Comparison of ENCODE assay signal across 23 mouse cellular contexts in genomic region chr4:133300421-133300820, GRCm38 (mm10). TPM values are rescaled to one million over a fixed set of nuclear protein-coding genes. Genes with fewer than 3 reads are reported as not detected.
DNase-seq lines count a peak whose midpoint lies in the region; ATAC-seq and TF ChIP-seq lines count a peak whose summit lies in the region.
"Had no signal": no experiment of that assay in that cellular context is flagged by ENCODE, and none has a peak within 500 bp of the region (broad histone marks: within the 10 kb centered on the region; RNA-seq: fewer than 3 reads in every experiment).

No protein-coding gene starts in this region.

- H3K27ac ChIP-seq in hindbrain, embryonic 15.5 days (replicated peaks): peak overlapping the region; percentile 79
- H3K27ac ChIP-seq in hindbrain, embryonic 12.5 days: no peak overlapping the region
- H3K27ac ChIP-seq in forebrain, embryonic 16.5 days (ENCODE audit: low read length): peak overlapping the region; percentile 94
- H3K27ac ChIP-seq: embryonic facial prominence, embryonic 12.5 days; heart, adult 2 months; heart, embryonic 15.5 days; limb, embryonic 15.5 days; liver, embryonic 15.5 days; macrophage; midbrain, embryonic 10.5 days; neural tube, embryonic 12.5 days had no signal

- peak; percentile 75 to 83 for DNase-seq in cerebellum, postnatal 10 days
- no peak for DNase-seq in cerebellum, postnatal 25 days
- DNase-seq in brain, embryonic 14.5 days (ENCODE audit: low read depth): peak; percentile 20
- DNase-seq in gastrocnemius, postnatal 4 days (ENCODE audit: low spot score in 2 of 2): no peak
- DNase-seq: gastrocnemius, postnatal 10 days; heart, adult 2 months; heart, postnatal 4 days; kidney, postnatal 4 days; spleen, adult 18-20 months; thymus, postnatal 36 days had no signal

- no peak for TF ChIP-seq POLR2A in brain, embryonic 14.5 days (IDR thresholded peaks at IDR 0.05; ENCODE audit: borderline replicate concordance, extremely low read depth, insufficient read depth, insufficient read length, poor library complexity, severe bottlenecking)

- no peak for ATAC-seq in hindbrain, embryonic 15.5 days (ENCODE audit: low FRiP score, low read depth)
- ATAC-seq in hindbrain, embryonic 12.5 days (ENCODE audit: low FRiP score): no peak
- ATAC-seq in forebrain, embryonic 16.5 days: no peak
- ATAC-seq: intestine, embryonic 16.5 days had no signal

- H3K9ac ChIP-seq in hindbrain, embryonic 15.5 days: no peak overlapping the region
- no peak overlapping the region for H3K9ac ChIP-seq in hindbrain, embryonic 12.5 days
- H3K9ac ChIP-seq in forebrain, embryonic 16.5 days (replicated peaks; ENCODE audit: low read depth, low read length): 0 out of 2 replicates have a peak overlapping the region, but pooled peaks have one; percentile 1
- H3K9ac ChIP-seq: embryonic facial prominence, embryonic 12.5 days; heart, embryonic 15.5 days; limb, embryonic 15.5 days; liver, embryonic 15.5 days; neural tube, embryonic 12.5 days had no signal

- no peaks in the 10 kb centered on the region for H3K27me3 ChIP-seq in hindbrain, embryonic 15.5 days
- no peaks in the 10 kb centered on the region for H3K27me3 ChIP-seq in hindbrain, embryonic 12.5 days
- H3K27me3 ChIP-seq in forebrain, embryonic 16.5 days (replicated peaks; ENCODE audit: control insufficient read depth, insufficient read depth, low read length): no peaks in the 10 kb centered on the region
- H3K27me3 ChIP-seq: CH12.LX; embryonic facial prominence, embryonic 12.5 days; heart, embryonic 15.5 days; limb, embryonic 15.5 days; liver, embryonic 15.5 days; neural tube, embryonic 12.5 days had no signal

- 71% methylated on average over 11 of the region's 11 CpGs for WGBS in hindbrain, embryonic 15.5 days
- 92% methylated on average over 11 of the region's 11 CpGs for WGBS in hindbrain, embryonic 12.5 days
- 86% methylated on average over 11 of the region's 11 CpGs for WGBS in forebrain, embryonic 16.5 days

- H3K4me2 ChIP-seq in hindbrain, embryonic 15.5 days: no peak overlapping the region
- H3K4me2 ChIP-seq in hindbrain, embryonic 12.5 days (replicated peaks): no peak overlapping the region
- no peak overlapping the region for H3K4me2 ChIP-seq in forebrain, embryonic 16.5 days (ENCODE audit: low read length)
- H3K4me2 ChIP-seq: embryonic facial prominence, embryonic 12.5 days; heart, embryonic 15.5 days; limb, embryonic 15.5 days; liver, embryonic 15.5 days; neural tube, embryonic 12.5 days had no signal

- H3K36me3 ChIP-seq in hindbrain, embryonic 15.5 days: peaks cover 35% of the 10 kb centered on the region
- peaks cover 49% of the 10 kb centered on the region for H3K36me3 ChIP-seq in hindbrain, embryonic 12.5 days
- 0 out of 2 replicates have a peak, but pooled peaks cover 5% of the 10 kb centered on the region for H3K36me3 ChIP-seq in forebrain, embryonic 16.5 days (ENCODE audit: control insufficient read depth, insufficient read depth)

- TF ChIP-seq CTCF in brain, embryonic 14.5 days (IDR thresholded peaks at IDR 0.05; ENCODE audit: borderline replicate concordance, extremely low read depth, insufficient read depth, insufficient read length): no peak

- no peaks in the 10 kb centered on the region for H3K9me3 ChIP-seq in hindbrain, embryonic 15.5 days
- no peaks in the 10 kb centered on the region for H3K9me3 ChIP-seq in hindbrain, embryonic 12.5 days (replicated peaks)
- no peaks in the 10 kb centered on the region for H3K9me3 ChIP-seq in forebrain, embryonic 16.5 days (ENCODE audit: control insufficient read depth, low read length)
- H3K9me3 ChIP-seq: embryonic facial prominence, embryonic 12.5 days; heart, embryonic 15.5 days; limb, embryonic 15.5 days; liver, embryonic 15.5 days; midbrain, embryonic 10.5 days; neural tube, embryonic 12.5 days had no signal

- no peak overlapping the region for H3K4me3 ChIP-seq in hindbrain, embryonic 15.5 days
- no peak overlapping the region for H3K4me3 ChIP-seq in hindbrain, embryonic 12.5 days
- H3K4me3 ChIP-seq in forebrain, embryonic 16.5 days (replicated peaks; ENCODE audit: low read length): no peak overlapping the region
- H3K4me3 ChIP-seq: embryonic facial prominence, embryonic 12.5 days; erythroblast, embryonic 14.5 days; heart, adult 2 months; heart, embryonic 15.5 days; limb, embryonic 15.5 days; liver, embryonic 15.5 days; midbrain, embryonic 10.5 days; neural tube, embryonic 12.5 days had no signal

- H3K4me1 ChIP-seq in hindbrain, embryonic 15.5 days (replicated peaks): peaks cover 35% of the 10 kb centered on the region
- peaks cover 33% of the 10 kb centered on the region for H3K4me1 ChIP-seq in hindbrain, embryonic 12.5 days
- peaks cover 41% of the 10 kb centered on the region for H3K4me1 ChIP-seq in forebrain, embryonic 16.5 days (replicated peaks; ENCODE audit: control insufficient read depth, insufficient read depth, low read length)
- H3K4me1 ChIP-seq: liver, embryonic 15.5 days had no signal

RNA-seq across cellular contexts. Expression of gene Tmem222, which starts 22.8 kb away (rescaled TPM):
- 109 and 121 TPM in 2 replicates for polyA plus RNA-seq in hindbrain, embryonic 15.5 days (2015; fragmentation: Nextera tagmentation; extraction: Ambion mirVana)
- 75.7 and 77.7 TPM in 2 replicates for polyA plus RNA-seq in hindbrain, embryonic 12.5 days (2016; fragmentation: Nextera tagmentation; extraction: Ambion mirVana)
- polyA plus RNA-seq in brain, embryonic 14.5 days (2012; rRNA removed): 120 and 154 TPM in 2 replicates
- 112 and 124 TPM in 2 replicates for polyA plus RNA-seq in forebrain, embryonic 16.5 days (2015; fragmentation: Nextera tagmentation; extraction: Ambion mirVana)
- total RNA-seq in gastrocnemius, postnatal 4 days (2021): 10 to 100 TPM; 28.7 to 29.1 TPM

RNA-seq across cellular contexts. Expression of gene Sytl1, which starts 37.5 kb away (rescaled TPM):
- 0.32 and 0.35 TPM in 2 replicates for polyA plus RNA-seq in hindbrain, embryonic 15.5 days (2015; fragmentation: Nextera tagmentation; extraction: Ambion mirVana)
- polyA plus RNA-seq in hindbrain, embryonic 12.5 days (2016; fragmentation: Nextera tagmentation; extraction: Ambion mirVana): 0.67 and 1.2 TPM in 2 replicates
- 1.5 and 2.6 TPM in 2 replicates for polyA plus RNA-seq in brain, embryonic 14.5 days (2012; rRNA removed)
- polyA plus RNA-seq in forebrain, embryonic 16.5 days (2015; fragmentation: Nextera tagmentation; extraction: Ambion mirVana): 0.47 and 0.52 TPM in 2 replicates
- total RNA-seq in gastrocnemius, postnatal 4 days (2021): 1 to 10 TPM; 1.0 TPM
- polyA plus RNA-seq: macrophage had no signal

RNA-seq across cellular contexts. Expression of gene Wdtc1, which starts 52.9 kb away (rescaled TPM):
- polyA plus RNA-seq in hindbrain, embryonic 15.5 days (2015; fragmentation: Nextera tagmentation; extraction: Ambion mirVana): 22.7 and 24.0 TPM in 2 replicates
- 25.5 and 27.8 TPM in 2 replicates for polyA plus RNA-seq in hindbrain, embryonic 12.5 days (2016; fragmentation: Nextera tagmentation; extraction: Ambion mirVana)
- 38.6 and 49.6 TPM in 2 replicates for polyA plus RNA-seq in brain, embryonic 14.5 days (2012; rRNA removed)
- polyA plus RNA-seq in forebrain, embryonic 16.5 days (2015; fragmentation: Nextera tagmentation; extraction: Ambion mirVana): 16.2 and 19.3 TPM in 2 replicates
- total RNA-seq in gastrocnemius, postnatal 4 days (2021): 10 to 100 TPM; 43.1 to 45.0 TPM

RNA-seq across cellular contexts. Expression of gene Map3k6, which starts 59.8 kb away (rescaled TPM):
- 1.8 and 2.2 TPM in 2 replicates for polyA plus RNA-seq in hindbrain, embryonic 15.5 days (2015; fragmentation: Nextera tagmentation; extraction: Ambion mirVana)
- polyA plus RNA-seq in hindbrain, embryonic 12.5 days (2016; fragmentation: Nextera tagmentation; extraction: Ambion mirVana): 1.9 and 2.3 TPM in 2 replicates
- polyA plus RNA-seq in brain, embryonic 14.5 days (2012; rRNA removed): 2.1 and 2.4 TPM in 2 replicates
- 2.1 and 2.3 TPM in 2 replicates for polyA plus RNA-seq in forebrain, embryonic 16.5 days (2015; fragmentation: Nextera tagmentation; extraction: Ambion mirVana)
- 1 to 10 TPM; 2.3 to 2.6 TPM for total RNA-seq in gastrocnemius, postnatal 4 days (2021)

Comparison
In these comparisons a context has a peak if more than half of its experiments do, and no peak if none do; other contexts are left out.
1. DNase-seq: peak in cerebellum, postnatal 10 days (2 of 2) and brain, embryonic 14.5 days (single experiment); none in cerebellum, postnatal 25 days (0 of 2) and gastrocnemius, postnatal 4 days (0 of 2).